Mouse (Mus musculus): ENCODE measurements around the gene Ralb.
A peak's percentile ranks its signal among the peaks of the same experiment; 100 is the strongest.

- TF ChIP-seq CTCF (IDR thresholded peaks at IDR 0.05), result peak; percentile 46
- TF ChIP-seq EP300 (IDR thresholded peaks at IDR 0.05), result no peak
Measured at GRCm38 (mm10) chr1:119525004-119525444, 20.4 kb upstream of the Ralb start.
